Mouse (Mus musculus): Measurements from ENCODE around the gene Macrod2. TPM values are rescaled to one million over a fixed set of nuclear protein-coding genes. Genes with fewer than 3 reads are reported as not detected.

The Macrod2 gene
- total RNA-seq, 2 experiments from 2014 or later = 53.5 to 56.4 TPM

- intact Hi-C loops (cut with DNase I) = no loop called here
- H3K4me3 ChIP-seq = no peak overlapping the region
- no peak for TF ChIP-seq CTCF (IDR thresholded peaks at IDR 0.05)
- no peak overlapping the region for H3K27ac ChIP-seq
- DNase-seq (ENCODE audit: extremely low spot score in 1 of 2, low spot score in 2 of 2) = no peak
These were observed 1150.8 kb downstream of the Macrod2 start for GRCm38 (mm10) chr2:141545877-141546276.

GRCm38 (mm10) chr2:141551701-141552100, 1156.6 kb downstream of the Macrod2 start:
- Histone ChIP-seq H3K4me3 (no peak overlapping the region), H3K27ac (no peak overlapping the region)
- no peak for DNase-seq (ENCODE audit: extremely low spot score in 1 of 2, low spot score in 2 of 2)
- intact Hi-C loops (cut with DNase I) = no loop called here
- no peak for TF ChIP-seq CTCF (IDR thresholded peaks at IDR 0.05)

- DNase-seq (ENCODE audit: extremely low spot score in 1 of 2, low spot score in 2 of 2) = no peak
- TF ChIP-seq CTCF (IDR thresholded peaks at IDR 0.05) = no peak
- Histone ChIP-seq H3K27ac (no peak overlapping the region), H3K4me3 (no peak overlapping the region)
- intact Hi-C loops (cut with DNase I) = no loop called here
These were observed 1161.6 kb downstream of the Macrod2 start for GRCm38 (mm10) chr2:141556747-141557146.

- no peak for DNase-seq (ENCODE audit: extremely low spot score in 1 of 2, low spot score in 2 of 2)
- H3K27ac ChIP-seq = no peak overlapping the region
- intact Hi-C loops (cut with DNase I) = no loop called here
- H3K4me3 ChIP-seq = no peak overlapping the region
- TF ChIP-seq CTCF (IDR thresholded peaks at IDR 0.05) = no peak
These were observed 1163.2 kb downstream of the Macrod2 start for GRCm38 (mm10) chr2:141558242-141558827.

GRCm38 (mm10) chr2:141565986-141566385, 1170.9 kb downstream of the Macrod2 start:
- no peak overlapping the region for H3K4me3 ChIP-seq

GRCm38 (mm10) chr2:141571360-141571759, 1176.3 kb downstream of the Macrod2 start:
- intact Hi-C loops (cut with DNase I) = no loop called here
- no peak overlapping the region for H3K27ac ChIP-seq
- H3K4me3 ChIP-seq = no peak overlapping the region
- no peak for DNase-seq (ENCODE audit: extremely low spot score in 1 of 2, low spot score in 2 of 2)
- no peak for TF ChIP-seq CTCF (IDR thresholded peaks at IDR 0.05)

More at GRCm38 (mm10) chr2:141565986-141566385, 1170.9 kb downstream of the Macrod2 start:
- no peak for DNase-seq (ENCODE audit: extremely low spot score in 1 of 2, low spot score in 2 of 2)
- intact Hi-C loops (cut with DNase I) = no loop called here
- TF ChIP-seq CTCF (IDR thresholded peaks at IDR 0.05) = no peak
- no peak overlapping the region for H3K27ac ChIP-seq

GRCm38 (mm10) chr2:141578206-141578605, 1183.1 kb downstream of the Macrod2 start:
- DNase-seq (ENCODE audit: extremely low spot score in 1 of 2, low spot score in 2 of 2) = no peak
- TF ChIP-seq CTCF (IDR thresholded peaks at IDR 0.05) = no peak
- intact Hi-C loops (cut with DNase I) = no loop called here
- no peak overlapping the region for H3K4me3 ChIP-seq
- H3K27ac ChIP-seq = no peak overlapping the region

- intact Hi-C loops (cut with DNase I) = no loop called here
- DNase-seq (ENCODE audit: extremely low spot score in 1 of 2, low spot score in 2 of 2) = no peak
- no peak for TF ChIP-seq CTCF (IDR thresholded peaks at IDR 0.05)
- H3K4me3 ChIP-seq = no peak overlapping the region
- H3K27ac ChIP-seq = no peak overlapping the region
These were observed 1187.3 kb downstream of the Macrod2 start for GRCm38 (mm10) chr2:141582431-141582830.

- DNase-seq (ENCODE audit: extremely low spot score in 1 of 2, low spot score in 2 of 2) = no peak
- no peak overlapping the region for H3K27ac ChIP-seq
- H3K4me3 ChIP-seq = no peak overlapping the region
- TF ChIP-seq CTCF (IDR thresholded peaks at IDR 0.05) = no peak
- intact Hi-C loops (cut with DNase I) = no loop called here
These were observed 1187.8 kb downstream of the Macrod2 start for GRCm38 (mm10) chr2:141582933-141583332.

GRCm38 (mm10) chr2:141587290-141587689, 1192.2 kb downstream of the Macrod2 start:
- DNase-seq (ENCODE audit: extremely low spot score in 1 of 2, low spot score in 2 of 2) = peak; percentile 16 to 19
- peak overlapping the region; percentile 59; the same call in 1 of the 2 replicates for H3K27ac ChIP-seq
- intact Hi-C loops (cut with DNase I) = no loop called here
- TF ChIP-seq CTCF (IDR thresholded peaks at IDR 0.05) = no peak
- H3K4me3 ChIP-seq = no peak overlapping the region

GRCm38 (mm10) chr2:141591326-141591725, 1196.2 kb downstream of the Macrod2 start:
- intact Hi-C loops (cut with DNase I) = no loop called here
- no peak for DNase-seq (ENCODE audit: extremely low spot score in 1 of 2, low spot score in 2 of 2)
- no peak for TF ChIP-seq CTCF (IDR thresholded peaks at IDR 0.05)
- no peak overlapping the region for H3K27ac ChIP-seq
- H3K4me3 ChIP-seq = no peak overlapping the region

GRCm38 (mm10) chr2:141594811-141595210, 1199.7 kb downstream of the Macrod2 start:
- intact Hi-C loops (cut with DNase I) = no loop called here
- H3K27ac ChIP-seq = no peak overlapping the region
- no peak overlapping the region for H3K4me3 ChIP-seq
- no peak for TF ChIP-seq CTCF (IDR thresholded peaks at IDR 0.05)
- DNase-seq (ENCODE audit: extremely low spot score in 1 of 2, low spot score in 2 of 2) = no peak

- intact Hi-C loops (cut with DNase I) = no loop called here
- no peak for DNase-seq (ENCODE audit: extremely low spot score in 1 of 2, low spot score in 2 of 2)
- no peak overlapping the region for H3K4me3 ChIP-seq
- H3K27ac ChIP-seq = no peak overlapping the region
- TF ChIP-seq CTCF (IDR thresholded peaks at IDR 0.05) = no peak
These were observed 1222.6 kb downstream of the Macrod2 start for GRCm38 (mm10) chr2:141617721-141618120.

All from left cerebral cortex, adult 2 months (tissue).